Mouse (Mus musculus) gastrocnemius, adult 2 months (tissue): Measurements from ENCODE around the gene Nat8l. TPM values are rescaled to one million over a fixed set of nuclear protein-coding genes. Genes with fewer than 3 reads are reported as not detected.
"Not testable (repeated sequence)": the region's sequence is repeated elsewhere in the genome, so short reads cannot be mapped to it uniquely, and the experiment has no call there.

ENCODE experiments used
- DNase-seq: peaks from one replicate; pipeline ENCODE4 v3.0.0; 2022
- H3K27ac ChIP-seq: fragments of 200-600 bp; 2 replicates; pipeline ENCODE4 v1.8.1; 2022; ENCODE audit warnings: mild to moderate bottlenecking
- H3K4me3 ChIP-seq: fragments of 200-600 bp; 2 replicates; pipeline ENCODE4 v1.8.1; 2022; ENCODE audit warnings: mild to moderate bottlenecking, moderate library complexity
- CTCF ChIP-seq: fragments of 200-600 bp; IDR thresholded peaks from 2 replicates; pipeline ENCODE4 v1.8.1; 2022; ENCODE audit warnings: antibody characterized with exemption, mild to moderate bottlenecking, moderate library complexity
- intact Hi-C: fragments of 180-260 bp; cut with DNase I; formaldehyde crosslinking; loops from one replicate; pipeline ENCODE4 v1.15.1; 2025
- long read RNA-seq, 2 experiments: library from polyadenylated mRNA; stranded (forward); transcript quantifications; one replicate each; pipeline ENCODE4 v2.0.0; 2021
- total RNA-seq, 2 experiments: library from RNA; stranded (reverse); gene quantifications; 2 replicates each; pipeline ENCODE4 v1.2.3; 2021

The Nat8l gene
- total RNA-seq = under 1 TPM; 0.05 to 0.20 TPM
- long read RNA-seq, experiment 1 = 0 reads
- long read RNA-seq, experiment 2 = 0 reads

GRCm38 (mm10) chr5:33995843-33996693 lies at the start of gene Nat8l:
Gene Nat8l, plus strand, starts transcription at chr5:33995984.
- Histone ChIP-seq H3K27ac (no peak within 1 kb of the TSS), H3K4me3 (peak within 1 kb of the TSS; percentile 71)
- DNase-seq = peak; percentile 43
- no peak for TF ChIP-seq CTCF
- intact Hi-C loops = no loop called here

GRCm38 (mm10) chr5:33947035-33947434 lies 48.7 kb upstream of the Nat8l start:
- TF ChIP-seq CTCF = peak; percentile 39
- H3K27ac ChIP-seq, DNase-seq, intact Hi-C loops, H3K4me3 ChIP-seq: not testable (repeated sequence)

- no peak for DNase-seq
- intact Hi-C loops = no loop called here
- TF ChIP-seq CTCF = no peak
These were observed 47.5 kb upstream of the Nat8l start for GRCm38 (mm10) chr5:33948314-33948713.

GRCm38 (mm10) chr5:33953471-33954185 lies 42.2 kb upstream of the Nat8l start:
- Histone ChIP-seq H3K27ac (no peak overlapping the region), H3K4me3 (peak overlapping the region; percentile 68)
- intact Hi-C loops = loop anchor here (2.0 to 10.0 kb wide), 2 partner anchors 99 to 277 kb away; no protein-coding TSS in a partner anchor
- TF ChIP-seq CTCF = no peak
- DNase-seq = no peak

More at GRCm38 (mm10) chr5:33948314-33948713, 47.5 kb upstream of the Nat8l start:
- Histone ChIP-seq H3K27ac (no peak overlapping the region), H3K4me3 (no peak overlapping the region)

- no peak; the same call in 1 of the 2 replicates for TF ChIP-seq CTCF
- intact Hi-C loops = loop anchor here (2.0 to 10.0 kb wide), 2 partner anchors 100 to 278 kb away; no protein-coding TSS in a partner anchor
- peak; percentile 81 for DNase-seq
- peak overlapping the region; percentile 68 for H3K4me3 ChIP-seq
- H3K27ac ChIP-seq = no peak overlapping the region
These were observed 41.4 kb upstream of the Nat8l start for GRCm38 (mm10) chr5:33954354-33954753.

GRCm38 (mm10) chr5:33955868-33956267 lies 39.9 kb upstream of the Nat8l start:
- TF ChIP-seq CTCF = no peak
- intact Hi-C loops = loop anchor here (2.0 to 10.0 kb wide), 2 partner anchors 101 to 279 kb away; no protein-coding TSS in a partner anchor
- DNase-seq = no peak
- H3K4me3 ChIP-seq = no peak overlapping the region
- H3K27ac ChIP-seq = no peak overlapping the region

- DNase-seq = no peak
- Histone ChIP-seq H3K27ac (no peak overlapping the region), H3K4me3 (no peak overlapping the region)
- no peak for TF ChIP-seq CTCF
- intact Hi-C loops = loop anchor here (10.0 kb wide), 1 partner anchor 105 kb away; no protein-coding TSS in a partner anchor
These were observed 36.4 kb upstream of the Nat8l start for GRCm38 (mm10) chr5:33959382-33959781.

GRCm38 (mm10) chr5:33974736-33975135 lies 21.0 kb upstream of the Nat8l start:
- Histone ChIP-seq H3K27ac (no peak overlapping the region), H3K4me3 (no peak overlapping the region)
- intact Hi-C loops = no loop called here
- DNase-seq = no peak
- no peak for TF ChIP-seq CTCF

- Histone ChIP-seq H3K4me3 (no peak overlapping the region), H3K27ac (no peak overlapping the region)
- TF ChIP-seq CTCF = no peak
- DNase-seq = no peak
- intact Hi-C loops = no loop called here
These were observed 19.5 kb upstream of the Nat8l start for GRCm38 (mm10) chr5:33976267-33976666.

- no peak for DNase-seq
- H3K27ac ChIP-seq = peak overlapping the region; percentile 24; the same call in 1 of the 2 replicates
- no peak for TF ChIP-seq CTCF
- peak overlapping the region; percentile 87 for H3K4me3 ChIP-seq
- intact Hi-C loops = no loop called here
These were observed 13.0 kb upstream of the Nat8l start for GRCm38 (mm10) chr5:33982731-33983259.

GRCm38 (mm10) chr5:33983309-33984121 lies 12.3 kb upstream of the Nat8l start, which contains the start of gene Gm1673:
Gene Gm1673, plus strand, starts transcription at chr5:33983433.
- peak; percentile 74 for DNase-seq
- TF ChIP-seq CTCF = peak; percentile 41; the same call in 1 of the 2 replicates
- intact Hi-C loops = no loop called here
- peak within 1 kb of the TSS; percentile 87 for H3K4me3 ChIP-seq
- H3K27ac ChIP-seq = peak within 1 kb of the TSS; percentile 24; the same call in 1 of the 2 replicates
